Mouse (Mus musculus): ENCODE measurements at regions not wholly inside any gene's neighbourhood (a gene's known extent, or its start where the extent isn't known, plus 50 kb on each side); places are given as distances from the start of the nearest gene placed in this dataset.

GRCm38 (mm10) chr4:153679151-153679550, 196.5 kb upstream of the Ajap1 start:
- TF ChIP-seq CTCF (IDR thresholded peaks at IDR 0.05; ENCODE audit: control insufficient read depth, insufficient read depth, insufficient replicate concordance, low read depth, low read length) (no peak), POLR2A (IDR thresholded peaks at IDR 0.05; ENCODE audit: control insufficient read depth, low read depth, low read length) (no peak)
